Mouse (Mus musculus) heart, postnatal 14 days (tissue): Measurements from ENCODE around the gene Top3b. TPM values are rescaled to one million over a fixed set of nuclear protein-coding genes. Genes with fewer than 3 reads are reported as not detected.
"Not testable (repeated sequence)": the region's sequence is repeated elsewhere in the genome, so short reads cannot be mapped to it uniquely, and the experiment has no call there.

Experiments used
- DNase-seq, 2 experiments: peaks; one replicate each; pipeline ENCODE4 v3.0.0; 2021 to 2022
- intact Hi-C: fragments of 180-260 bp; cut with DNase I; formaldehyde crosslinking; loops from one replicate; pipeline ENCODE4 v1.15.1; 2025
- long read RNA-seq, 2 experiments: library from polyadenylated mRNA; stranded (forward); transcript quantifications; one replicate each; pipeline ENCODE4 v2.0.0; 2021
- total RNA-seq, 2 experiments: library from RNA; stranded (reverse); gene quantifications; 2 replicates each; pipeline ENCODE4 v1.2.3; 2021

Top3b gene
- 10 to 100 TPM; 36.8 TPM for total RNA-seq
- long read RNA-seq, experiment 1, transcript Top3b-201 (18 exons, 3,073 nt) = major isoform, 6 of 37 reads
- long read RNA-seq, experiment 1, transcript Top3b-219 (19 exons, 2,950 nt) = minor isoform, 5 of 37 reads
- long read RNA-seq, experiment 1, partial matches to known transcripts = 1 of 37 reads
- long read RNA-seq, experiment 1, other reads (novel, unspliced or antisense) = 25 of 37 reads
- long read RNA-seq, experiment 2, partial matches to known transcripts = 2 of 30 reads
- long read RNA-seq, experiment 2, other reads (novel, unspliced or antisense) = 23 of 30 reads

- intact Hi-C loops = no loop called here
- peak; percentile 85 to 89 for DNase-seq
Observed at GRCm38 (mm10) chr16:16870617-16871331, at the start of gene Top3b, which contains the start of gene Vpreb1. Gene Top3b (plus strand): TSS chr16:16870736. Gene Vpreb1 (minus strand): TSS chr16:16870843.

DNA sequence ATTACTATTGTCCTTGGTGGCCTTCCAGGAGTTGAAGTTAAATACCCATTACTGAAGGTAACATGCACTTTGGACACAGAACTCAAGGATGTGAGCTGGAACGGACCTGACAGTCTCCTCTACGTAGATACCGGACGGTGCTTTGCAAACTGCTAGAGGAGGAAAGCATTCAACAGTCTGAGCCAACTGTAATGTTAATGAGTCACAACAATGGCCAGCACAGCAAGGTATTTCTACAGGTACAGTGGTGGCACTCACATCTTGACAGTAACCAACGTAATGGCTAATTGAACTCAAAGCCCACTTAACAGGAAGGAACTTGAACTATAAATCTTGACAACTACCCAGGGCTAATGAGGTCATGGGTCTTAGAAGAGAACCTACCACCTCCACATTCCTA, 45.1 kb upstream of the Top3b start:
- DNase-seq = no peak
- intact Hi-C loops = no loop called here

DNA sequence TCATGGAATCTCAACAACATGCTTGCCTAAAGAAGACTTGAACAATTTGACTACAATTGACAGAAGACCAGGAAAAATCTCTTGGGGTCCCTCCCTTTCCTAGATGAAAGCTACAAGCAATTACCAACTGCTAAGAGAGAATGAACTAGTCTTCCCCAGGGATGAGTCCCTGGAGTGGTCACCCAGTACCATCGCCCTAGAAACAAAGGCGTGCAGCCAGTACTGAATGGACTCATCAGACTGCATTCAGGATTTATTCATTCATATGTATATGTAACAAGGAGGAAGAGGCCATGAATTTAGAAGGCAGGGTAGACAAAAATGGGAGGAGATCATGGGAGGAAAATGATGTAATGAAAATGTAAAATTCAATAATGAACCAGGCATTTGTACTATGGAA, 44.3 kb upstream of the Top3b start:
- DNase-seq = no peak
- intact Hi-C loops = no loop called here

DNA sequence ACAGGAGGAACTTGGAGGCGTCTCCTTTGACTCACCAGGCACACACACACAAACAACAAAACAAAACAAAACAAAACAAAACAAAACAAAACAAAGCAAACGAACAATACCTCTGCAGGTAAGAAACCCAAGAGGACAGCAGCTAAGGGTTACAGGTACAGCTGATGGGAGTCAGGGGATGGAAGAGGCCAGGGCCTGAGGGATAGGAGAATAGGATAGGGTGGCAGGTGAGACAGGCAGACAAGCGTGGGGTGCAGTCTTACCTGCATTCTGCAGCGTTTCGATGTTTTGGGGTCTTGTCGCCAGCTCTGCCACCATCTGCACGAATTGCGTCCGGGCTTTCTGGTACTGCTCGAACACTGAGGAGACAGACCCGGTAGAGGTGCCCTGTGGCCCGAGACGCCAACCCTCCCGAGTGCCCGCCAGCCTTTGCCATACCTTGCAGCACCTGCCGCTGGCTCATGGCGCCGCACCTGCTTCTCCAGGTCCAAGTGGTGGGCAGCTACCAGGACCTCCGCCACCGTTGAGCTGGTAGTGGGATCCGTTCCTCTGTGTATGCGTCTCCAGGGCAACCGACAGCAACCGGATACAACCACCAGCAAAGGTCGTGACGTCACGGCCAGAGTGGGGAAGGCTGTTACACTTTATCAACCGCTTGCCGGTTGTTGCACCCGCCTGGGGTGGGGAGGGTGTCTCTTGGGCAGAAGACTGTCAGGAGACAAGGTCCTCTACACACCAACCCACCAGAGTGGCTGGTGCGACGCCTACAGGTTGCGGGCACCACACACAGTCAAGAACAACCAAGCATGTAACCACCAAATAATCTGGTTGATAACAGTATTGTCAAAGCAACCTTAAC, 41.5 kb upstream of the Top3b start, which contains the start of gene Spag6l:
Spag6l (minus strand) TSS at position 700 of the 859 bp plus-strand sequence.
- intact Hi-C loops = no loop called here

DNA sequence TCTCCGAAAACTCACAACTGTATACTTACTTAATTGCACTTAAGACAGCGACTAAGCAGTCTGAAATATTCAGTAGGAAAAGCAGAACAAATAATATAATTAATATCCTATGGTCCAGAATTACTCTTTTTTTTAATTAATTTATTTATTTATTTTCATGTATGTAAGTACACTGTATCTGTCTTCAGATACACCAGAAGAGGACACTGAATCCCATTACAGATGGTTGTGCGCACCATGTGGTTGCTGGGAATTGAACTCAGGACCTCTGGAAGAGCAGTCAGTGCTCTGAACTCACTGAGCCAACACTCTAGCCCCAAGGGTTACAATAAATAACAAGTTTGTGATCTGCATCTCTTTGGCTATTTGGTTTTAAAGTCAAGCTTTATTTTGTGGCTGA, 40.9 kb upstream of the Top3b start:
- intact Hi-C loops = no loop called here

More for the DNA sequence above, 41.5 kb upstream of the Top3b start, which contains the start of gene Spag6l:
- DNase-seq = peak; percentile 11 to 29

DNA sequence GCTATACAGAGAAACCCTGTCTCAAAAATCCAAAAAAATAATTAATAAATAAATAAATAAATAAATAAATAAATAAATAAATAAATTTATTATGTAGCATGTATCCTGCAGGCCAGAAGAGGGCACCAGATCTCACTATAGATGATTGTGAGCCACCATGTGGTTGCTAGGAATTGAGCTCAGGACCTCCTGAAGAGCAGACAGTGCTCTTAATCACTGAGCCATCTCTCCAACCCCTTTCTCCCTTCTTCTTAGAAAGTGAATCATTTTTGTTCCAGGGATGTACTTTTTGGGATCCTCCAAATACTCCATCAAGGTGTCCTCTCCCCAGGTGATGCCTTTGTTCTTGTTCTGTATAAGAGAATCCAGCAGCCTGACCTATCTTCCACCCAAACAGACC, 21.3 kb upstream of the Top3b start:
- no peak for DNase-seq
- intact Hi-C loops = no loop called here

More for the DNA sequence above, 40.9 kb upstream of the Top3b start:
- DNase-seq = no peak

DNA sequence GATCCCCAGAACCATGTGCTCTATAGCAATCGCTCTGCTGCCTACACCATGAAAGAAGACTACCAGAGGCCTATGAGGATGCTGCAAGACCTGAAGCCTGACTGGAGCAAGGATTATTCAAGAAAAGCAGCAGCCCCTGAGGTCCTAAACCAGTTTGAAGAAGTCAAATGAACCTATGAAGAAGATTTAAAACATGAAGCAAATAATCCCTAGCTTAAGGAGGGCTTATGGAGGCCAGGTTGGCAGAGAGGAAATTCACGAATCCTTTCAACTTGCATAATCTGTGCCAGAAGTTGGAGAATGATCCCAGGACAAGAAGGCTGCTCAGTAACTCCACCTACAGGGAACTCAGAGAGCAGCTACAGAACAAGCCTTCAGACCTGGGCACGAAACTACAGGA, 18.1 kb upstream of the Top3b start:
- intact Hi-C loops = no loop called here
- DNase-seq = no peak

DNA sequence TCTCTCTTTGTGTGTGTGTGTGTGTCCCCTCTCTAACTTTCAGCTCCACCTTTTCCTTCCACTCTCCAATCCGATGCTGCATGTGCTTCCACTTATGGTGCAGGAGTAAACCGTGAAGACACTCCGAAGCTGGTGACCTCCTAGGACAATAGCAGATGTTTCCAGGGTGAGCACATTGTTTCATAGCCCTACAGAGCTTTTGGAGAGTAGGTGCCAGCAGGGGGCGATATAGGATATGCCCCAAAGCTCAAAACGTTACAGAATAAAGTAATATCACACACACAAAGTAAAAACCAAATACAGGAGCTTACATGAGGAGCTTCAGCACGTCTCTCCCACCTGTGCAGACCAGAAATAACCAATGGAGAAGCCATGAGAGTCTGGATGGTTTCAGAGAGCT, 15.7 kb upstream of the Top3b start:
- intact Hi-C loops = loop anchor here (2.0 kb wide), 1 partner anchor 58 kb away; no protein-coding TSS in a partner anchor
- peak; percentile 65 to 69 for DNase-seq

DNA sequence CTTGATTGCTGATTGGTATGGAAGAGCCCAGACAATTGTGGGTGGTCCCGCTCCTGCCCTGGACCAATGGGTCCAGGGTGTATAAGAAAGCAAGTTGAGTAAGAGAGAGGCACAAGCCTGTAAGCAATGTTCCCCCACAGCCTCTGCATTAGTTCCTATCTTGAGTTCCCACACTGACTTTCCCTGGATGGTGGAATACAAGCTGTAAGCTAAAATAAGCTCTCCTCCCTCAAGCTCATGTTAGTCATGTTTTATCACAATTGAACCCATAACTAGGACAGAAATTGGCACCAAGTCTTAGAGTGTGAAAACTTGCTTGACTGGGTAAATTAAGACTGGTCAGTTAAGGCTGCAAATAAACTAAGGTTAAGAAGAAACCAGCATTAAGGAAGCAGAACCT, 15.0 kb upstream of the Top3b start:
- intact Hi-C loops = loop anchor here (2.0 kb wide), 1 partner anchor 57 kb away; no protein-coding TSS in a partner anchor
- no peak for DNase-seq

DNA sequence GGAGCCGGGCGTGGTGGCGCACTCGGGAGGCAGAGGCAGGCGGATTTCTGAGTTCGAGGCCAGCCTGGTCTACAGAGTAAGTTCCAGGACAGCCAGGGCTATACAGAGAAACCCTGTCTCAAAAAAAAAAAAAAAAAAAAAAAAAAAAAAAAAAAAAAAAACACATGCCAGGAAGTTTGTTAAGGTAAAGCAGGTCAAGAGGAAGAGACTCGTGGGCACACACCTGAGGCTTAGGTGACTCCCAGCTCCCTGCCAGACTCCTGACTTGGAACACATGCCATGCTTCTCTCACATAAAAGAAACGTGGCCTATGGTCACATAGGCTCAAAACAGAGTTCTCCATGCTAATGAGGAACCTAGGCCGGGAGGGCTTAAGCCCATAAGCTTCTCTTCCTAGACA, 14.5 kb upstream of the Top3b start:
- intact Hi-C loops = not testable (repeated sequence)

DNA sequence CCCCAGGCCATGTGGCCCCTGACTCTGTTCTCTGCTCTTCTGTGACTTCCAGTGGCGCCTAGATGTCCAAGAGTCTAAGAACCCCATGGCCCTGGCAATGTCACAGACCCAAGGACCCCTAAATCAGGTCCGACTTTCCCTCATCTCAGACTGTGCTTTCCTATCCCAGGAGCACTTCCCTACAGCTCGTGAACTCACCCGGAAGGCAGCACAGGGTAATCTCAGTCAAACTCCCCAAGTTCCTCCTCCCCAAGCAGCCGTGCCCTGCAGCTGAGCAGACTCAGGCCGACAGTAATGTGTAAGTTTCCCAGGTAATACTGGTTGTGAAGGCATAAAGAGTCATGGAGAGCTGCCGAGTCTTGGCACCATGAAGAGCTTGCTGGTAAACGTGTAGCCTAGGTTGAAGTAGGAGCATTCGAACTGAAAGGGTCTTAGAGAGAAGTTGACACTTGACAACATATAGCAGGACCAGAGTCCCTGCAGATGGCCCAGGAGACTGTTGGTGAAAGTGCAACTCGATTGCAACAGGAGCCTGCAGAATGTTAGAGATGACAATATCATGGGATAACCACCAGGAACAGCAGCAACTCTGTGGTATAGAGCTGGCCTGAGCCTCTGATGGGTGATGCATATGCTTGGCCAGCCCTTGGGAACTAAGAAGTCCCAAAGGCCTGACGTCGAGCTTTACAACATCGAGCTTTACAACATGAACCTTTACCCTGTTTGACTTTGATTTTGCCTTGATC, 13.6 kb upstream of the Top3b start:
- DNase-seq = no peak
- intact Hi-C loops = no loop called here

More for the DNA sequence above, 14.5 kb upstream of the Top3b start:
- not testable (repeated sequence) for DNase-seq

DNA sequence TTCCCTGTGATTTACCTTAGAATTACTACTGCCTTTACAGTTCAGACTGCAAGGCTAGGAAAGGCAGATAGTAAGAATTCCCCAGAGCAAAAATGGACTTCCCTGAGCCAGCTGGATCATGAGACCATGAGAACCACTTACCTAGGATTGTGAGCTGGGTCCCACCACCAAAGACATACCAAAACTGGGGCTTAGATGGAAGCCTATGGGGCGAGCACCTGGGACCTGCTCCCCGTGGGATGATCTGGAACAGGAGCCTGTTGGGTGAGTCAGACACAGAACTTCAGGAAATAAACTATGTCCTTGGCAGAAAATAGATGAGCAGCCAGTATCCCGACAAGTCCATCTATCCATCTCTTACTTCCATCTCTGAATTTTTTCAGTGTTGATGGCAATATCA, 8.2 kb upstream of the Top3b start:
- no peak for DNase-seq
- intact Hi-C loops = no loop called here

DNA sequence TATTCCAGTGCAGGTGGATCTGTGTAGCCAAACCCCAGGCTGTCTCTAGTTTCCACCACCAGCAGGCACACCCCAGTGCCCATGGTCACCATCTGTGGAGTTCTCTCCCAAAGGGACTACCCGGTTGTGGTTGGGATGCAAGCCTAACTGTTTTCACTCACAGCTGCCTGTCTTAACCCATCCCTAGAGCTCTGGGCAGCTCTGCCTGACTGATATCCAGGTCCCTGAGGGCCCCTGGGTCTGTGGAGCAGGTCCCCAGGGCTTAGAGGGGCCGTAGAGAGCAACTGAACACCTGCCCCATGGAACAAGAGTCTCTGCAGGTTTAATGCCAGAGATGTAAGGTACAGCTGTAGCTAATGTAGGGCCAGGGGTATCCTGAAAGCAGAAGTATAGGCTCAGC, 6.6 kb upstream of the Top3b start, which contains the start of gene Igll1:
Igll1 (minus strand) TSS at position 8 of the 400 bp plus-strand sequence.
- intact Hi-C loops = no loop called here
- no peak for DNase-seq

GRCm38 (mm10) chr16:16865217-16865616, 5.3 kb upstream of the Top3b start:
- no peak for DNase-seq

GRCm38 (mm10) chr16:16865696-16866561, 4.6 kb upstream of the Top3b start:
- intact Hi-C loops = no loop called here
- DNase-seq = peak in 1 of 2 experiments; percentile 11

More at GRCm38 (mm10) chr16:16865217-16865616, 5.3 kb upstream of the Top3b start:
- intact Hi-C loops = no loop called here

DNA sequence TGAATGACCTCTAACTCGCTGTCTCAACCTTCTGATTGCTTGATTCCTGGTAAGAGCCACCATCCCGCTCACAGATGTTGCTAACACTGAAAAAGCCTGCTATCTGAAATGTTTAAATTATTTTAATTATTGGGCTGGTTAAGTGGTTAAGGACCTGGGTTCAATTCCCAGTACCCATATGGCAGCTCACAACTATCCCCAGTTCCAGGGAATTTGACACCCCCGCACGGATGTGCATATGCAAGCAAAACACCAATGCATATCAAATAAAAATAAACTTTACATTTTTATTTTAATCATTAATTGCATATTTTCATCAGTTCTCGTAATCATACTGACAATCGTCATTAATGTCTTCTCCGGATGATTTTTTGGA, 307 bp upstream of the Top3b start:
- DNase-seq = no peak
- intact Hi-C loops = no loop called here

- intact Hi-C loops = no loop called here
- DNase-seq = no peak
Observed at GRCm38 (mm10) chr16:16879025-16879424, 8.5 kb downstream of the Top3b start.

- no peak for DNase-seq
- intact Hi-C loops = no loop called here
Observed at GRCm38 (mm10) chr16:16888341-16888740, 17.8 kb downstream of the Top3b start.

- intact Hi-C loops = no loop called here
- no peak for DNase-seq
Observed at GRCm38 (mm10) chr16:16892366-16892765, 21.8 kb downstream of the Top3b start.
